Mouse (Mus musculus): Measurements from ENCODE around the gene Gm13277. TPM values are rescaled to one million over a fixed set of nuclear protein-coding genes. Genes with fewer than 3 reads are reported as not detected.
"Not testable (repeated sequence)": the region's sequence is repeated elsewhere in the genome, so short reads cannot be mapped to it uniquely, and the experiment has no call there.

The Gm13277 gene
- total RNA-seq (2017), result not detected in 2 replicates

DNA sequence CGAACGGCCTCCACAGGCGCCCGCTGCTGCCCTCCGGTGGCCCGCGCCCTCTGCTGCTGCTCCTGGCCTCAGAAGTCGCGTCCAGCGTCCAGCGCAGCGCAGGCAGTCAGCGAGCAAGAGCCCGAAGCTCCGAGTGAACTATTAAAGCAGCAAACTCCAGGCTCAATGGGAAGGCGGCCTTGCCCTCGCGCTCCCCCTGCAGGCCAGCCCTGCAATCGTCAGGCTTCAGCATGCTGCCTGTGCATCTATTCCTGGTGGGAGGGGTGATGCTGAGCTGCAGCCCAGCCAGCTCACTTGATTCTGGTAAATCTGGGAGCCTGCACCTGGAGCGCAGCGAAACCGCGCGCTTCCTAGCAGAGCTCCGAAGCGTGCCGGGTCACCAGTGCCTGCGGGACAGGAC, at the start of gene Gm13277:
Gene Gm13277 (plus strand): TSS at position 231 of the 400 bp plus-strand sequence.
- not testable (repeated sequence) for ATAC-seq (ENCODE audit: extremely low read depth, insufficient number of reproducible peaks, low FRiP score, poor library complexity, severe bottlenecking)

GRCm38 (mm10) chr4:88739036-88739435, 49.4 kb upstream of the Gm13277 start:
- 0 out of 2 replicates have a peak, but pooled peaks have one; percentile 39 for ATAC-seq (ENCODE audit: extremely low read depth, insufficient number of reproducible peaks, low FRiP score, poor library complexity, severe bottlenecking)

GRCm38 (mm10) chr4:88741426-88741825, 47.0 kb upstream of the Gm13277 start:
- ATAC-seq (ENCODE audit: extremely low read depth, insufficient number of reproducible peaks, low FRiP score, poor library complexity, severe bottlenecking), result no peak

DNA sequence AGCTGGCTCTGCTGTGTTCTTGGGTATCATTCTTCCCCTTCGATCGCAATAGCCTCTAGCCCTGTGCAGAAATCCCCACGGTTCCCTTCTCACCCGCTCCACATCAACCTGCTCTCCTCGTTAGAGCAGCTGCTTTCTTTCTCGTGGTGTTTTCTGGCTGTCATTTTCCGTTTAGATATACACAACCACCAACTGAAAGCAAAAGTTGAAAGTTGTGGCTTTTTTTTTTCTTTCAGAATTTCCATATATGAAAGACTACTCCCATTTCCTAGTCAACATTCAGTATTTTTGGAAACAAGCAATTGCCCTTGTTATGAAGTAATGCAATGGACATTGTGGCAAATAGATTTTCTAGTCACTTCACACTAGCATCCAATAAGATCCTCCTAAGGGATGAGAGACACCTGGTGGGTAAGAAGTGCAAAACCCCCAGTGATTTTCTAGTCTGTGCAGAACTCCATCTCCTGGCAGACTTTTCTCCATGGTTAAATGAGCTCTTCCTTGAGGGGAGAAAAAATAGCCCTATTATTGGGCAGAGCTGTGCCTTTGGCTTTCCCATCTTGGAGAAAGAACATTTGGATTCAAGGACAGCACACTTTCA, 45.6 kb upstream of the Gm13277 start:
- no peak for ATAC-seq (ENCODE audit: extremely low read depth, insufficient number of reproducible peaks, low FRiP score, poor library complexity, severe bottlenecking)

DNA sequence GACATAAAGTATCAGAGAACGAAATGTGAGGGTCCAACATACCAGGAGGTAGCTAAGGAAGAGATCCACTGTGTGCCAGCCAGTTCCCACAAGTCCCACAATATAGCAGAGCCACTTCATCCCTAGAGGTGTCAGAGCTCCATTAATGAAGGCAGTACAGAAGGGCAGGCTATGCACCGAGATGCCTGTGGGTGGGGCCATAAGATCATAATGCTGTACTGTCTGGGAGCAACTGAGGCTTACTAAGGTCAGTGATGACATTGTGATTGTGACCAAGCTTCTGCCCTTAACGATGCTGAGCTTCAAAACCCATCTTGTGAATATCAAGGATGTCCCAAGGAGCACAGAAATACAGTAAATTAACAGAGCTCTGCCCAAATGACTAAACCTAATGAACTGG, 44.2 kb upstream of the Gm13277 start:
- no peak for ATAC-seq (ENCODE audit: extremely low read depth, insufficient number of reproducible peaks, low FRiP score, poor library complexity, severe bottlenecking)

- ATAC-seq (ENCODE audit: extremely low read depth, insufficient number of reproducible peaks, low FRiP score, poor library complexity, severe bottlenecking), result no peak
Measured at GRCm38 (mm10) chr4:88749926-88750325, 38.5 kb upstream of the Gm13277 start.

DNA sequence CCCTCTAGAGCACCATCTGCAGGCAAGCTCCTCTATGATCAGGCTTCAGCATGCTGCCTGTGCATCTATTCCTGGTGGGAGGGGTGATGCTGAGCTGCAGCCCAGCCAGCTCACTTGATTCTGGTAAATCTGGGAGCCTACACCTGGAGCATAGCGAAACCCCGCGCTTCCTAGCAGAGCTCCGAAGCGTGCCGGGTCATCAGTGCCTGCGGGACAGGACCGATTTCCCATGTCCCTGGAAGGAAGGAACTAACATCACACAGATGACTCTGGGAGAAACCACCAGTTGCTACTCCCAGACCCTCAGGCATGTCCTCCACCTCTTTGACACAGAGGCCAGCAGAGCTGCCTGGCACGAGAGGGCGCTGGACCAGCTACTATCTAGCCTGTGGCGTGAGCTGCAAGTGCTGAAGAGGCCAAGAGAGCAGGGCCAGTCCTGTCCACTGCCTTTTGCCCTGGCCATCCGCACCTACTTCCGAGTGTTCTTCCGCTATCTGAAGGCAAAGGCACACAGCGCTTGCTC, 33.6 kb upstream of the Gm13277 start, which contains the start of gene Gm13271:
Gene Gm13271 (plus strand): TSS at position 51 of the 523 bp plus-strand sequence.
- ATAC-seq (ENCODE audit: extremely low read depth, insufficient number of reproducible peaks, low FRiP score, poor library complexity, severe bottlenecking), result not testable (repeated sequence)

DNA sequence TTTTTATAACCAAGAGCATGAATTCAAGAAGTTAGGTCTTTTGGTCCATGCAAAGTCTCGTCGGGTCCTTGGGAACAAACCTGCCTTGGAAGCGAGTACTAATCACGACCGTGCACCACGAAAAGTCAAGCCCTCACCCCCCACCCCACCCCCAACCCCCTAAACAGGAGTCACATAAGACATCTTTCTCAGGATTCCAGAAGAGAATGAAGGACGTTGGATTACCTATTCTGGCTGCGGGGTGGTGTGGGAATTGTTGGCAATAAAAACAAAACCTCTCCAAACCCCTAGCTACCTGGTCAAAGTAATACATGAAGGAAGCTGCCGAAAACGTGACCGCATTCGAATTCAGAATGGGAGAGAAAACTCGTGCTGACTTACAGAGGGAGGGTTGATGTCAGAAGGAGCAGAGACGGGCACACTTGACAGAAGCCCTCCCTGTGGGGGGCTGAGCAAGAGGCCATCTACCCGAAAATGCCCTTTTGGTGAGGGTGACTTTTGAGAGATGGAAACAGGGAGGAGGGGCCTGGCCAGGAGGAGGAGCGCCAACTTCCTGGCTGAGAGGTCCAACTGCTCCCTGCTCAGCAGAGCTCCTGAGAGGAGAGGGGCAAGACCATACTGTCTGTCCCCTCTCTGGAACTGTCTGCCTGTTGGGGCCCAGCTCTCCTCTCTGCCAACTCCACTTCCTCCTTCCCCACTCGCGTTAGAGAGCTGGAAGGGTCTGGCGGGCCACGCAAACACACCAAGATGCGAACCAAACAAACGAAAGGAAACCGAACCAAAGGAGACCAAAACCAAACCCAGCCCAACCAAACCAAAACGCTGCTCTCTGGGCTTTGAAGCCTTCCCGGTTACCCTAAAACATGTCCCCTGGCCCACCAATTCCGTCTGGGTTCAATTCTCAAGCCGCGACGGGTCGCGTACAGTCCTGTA, 31.6 kb upstream of the Gm13277 start:
- ATAC-seq (ENCODE audit: extremely low read depth, insufficient number of reproducible peaks, low FRiP score, poor library complexity, severe bottlenecking), result not testable (repeated sequence)

GRCm38 (mm10) chr4:88757628-88758031, 30.8 kb upstream of the Gm13277 start:
- peak; percentile 100 for ATAC-seq (ENCODE audit: extremely low read depth, insufficient number of reproducible peaks, low FRiP score, poor library complexity, severe bottlenecking)

DNA sequence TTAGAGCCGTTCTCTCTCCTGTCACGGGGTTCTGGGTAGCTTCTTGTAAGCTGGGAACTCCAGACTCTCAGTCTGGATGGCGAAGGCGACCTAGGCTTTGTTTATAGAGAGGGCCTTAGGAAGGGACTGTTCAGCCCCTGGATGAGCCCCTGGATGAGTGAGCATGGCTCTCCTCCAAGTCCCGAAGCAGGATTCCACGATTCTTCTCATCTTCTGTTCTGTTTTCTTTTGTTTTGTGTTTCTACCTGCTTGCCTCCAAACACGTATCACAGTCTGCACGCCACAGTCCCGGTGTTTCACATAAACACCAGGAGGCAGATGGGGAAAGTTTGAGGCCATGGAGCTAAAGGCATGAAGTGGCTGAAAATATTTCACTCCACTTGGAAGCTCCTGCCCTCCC, 29.7 kb upstream of the Gm13277 start:
- ATAC-seq (ENCODE audit: extremely low read depth, insufficient number of reproducible peaks, low FRiP score, poor library complexity, severe bottlenecking), result not testable (repeated sequence)

- not testable (repeated sequence) for ATAC-seq (ENCODE audit: extremely low read depth, insufficient number of reproducible peaks, low FRiP score, poor library complexity, severe bottlenecking)
Measured at GRCm38 (mm10) chr4:88759610-88760268, 28.7 kb upstream of the Gm13277 start, which contains the start of gene Gm13283. Gene Gm13283 (plus strand): TSS chr4:88760119.

DNA sequence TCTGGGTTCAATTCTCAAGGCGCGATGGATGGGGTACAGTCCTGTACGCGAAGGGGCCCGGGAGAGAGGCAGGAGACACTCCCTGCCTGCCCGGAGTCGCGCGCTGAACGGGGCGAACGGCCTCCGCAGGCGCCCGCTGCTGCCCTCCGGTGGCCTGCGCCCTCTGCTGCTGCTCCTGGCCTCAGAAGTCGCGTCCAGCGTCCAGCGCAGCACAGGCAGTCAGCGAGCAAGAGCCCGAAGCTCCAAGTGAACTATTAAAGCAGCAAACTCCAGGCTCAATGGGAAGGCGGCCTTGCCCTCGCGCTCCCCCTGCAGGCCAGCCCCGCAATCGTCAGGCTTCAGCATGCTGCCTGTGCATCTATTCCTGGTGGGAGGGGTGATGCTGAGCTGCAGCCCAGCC, 28.0 kb upstream of the Gm13277 start:
- not testable (repeated sequence) for ATAC-seq (ENCODE audit: extremely low read depth, insufficient number of reproducible peaks, low FRiP score, poor library complexity, severe bottlenecking)

- not testable (repeated sequence) for ATAC-seq (ENCODE audit: extremely low read depth, insufficient number of reproducible peaks, low FRiP score, poor library complexity, severe bottlenecking)
Measured at GRCm38 (mm10) chr4:88761776-88762175, 26.7 kb upstream of the Gm13277 start.

- not testable (repeated sequence) for ATAC-seq (ENCODE audit: extremely low read depth, insufficient number of reproducible peaks, low FRiP score, poor library complexity, severe bottlenecking)
Measured at GRCm38 (mm10) chr4:88762341-88762740, 26.1 kb upstream of the Gm13277 start.

DNA sequence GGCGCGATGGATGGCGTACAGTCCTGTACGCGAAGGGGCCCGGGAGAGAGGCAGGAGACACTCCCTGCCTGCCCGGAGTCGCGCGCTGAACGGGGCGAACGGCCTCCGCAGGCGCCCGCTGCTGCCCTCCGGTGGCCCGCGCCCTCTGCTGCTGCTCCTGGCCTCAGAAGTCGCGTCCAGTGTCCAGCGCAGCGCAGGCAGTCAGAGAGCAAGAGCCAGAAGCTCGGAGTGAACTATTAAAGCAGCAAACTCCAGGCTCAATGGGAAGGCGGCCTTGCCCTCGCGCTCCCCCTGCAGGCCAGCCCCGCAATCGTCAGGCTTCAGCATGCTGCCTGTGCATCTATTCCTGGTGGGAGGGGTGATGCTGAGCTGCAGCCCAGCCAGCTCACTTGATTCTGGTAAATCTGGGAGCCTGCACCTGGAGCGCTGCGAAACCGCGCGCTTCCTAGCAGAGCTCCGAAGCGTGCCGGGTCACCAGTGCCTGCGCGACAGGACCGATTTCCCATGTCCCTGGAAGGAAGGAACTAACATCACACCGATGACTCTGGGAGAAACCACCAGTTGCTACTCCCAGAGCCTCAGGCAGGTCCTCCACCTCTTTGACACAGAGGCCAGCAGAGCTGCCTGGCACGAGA, 24.9 kb upstream of the Gm13277 start:
- peak; percentile 85 for ATAC-seq (ENCODE audit: extremely low read depth, insufficient number of reproducible peaks, low FRiP score, poor library complexity, severe bottlenecking)

DNA sequence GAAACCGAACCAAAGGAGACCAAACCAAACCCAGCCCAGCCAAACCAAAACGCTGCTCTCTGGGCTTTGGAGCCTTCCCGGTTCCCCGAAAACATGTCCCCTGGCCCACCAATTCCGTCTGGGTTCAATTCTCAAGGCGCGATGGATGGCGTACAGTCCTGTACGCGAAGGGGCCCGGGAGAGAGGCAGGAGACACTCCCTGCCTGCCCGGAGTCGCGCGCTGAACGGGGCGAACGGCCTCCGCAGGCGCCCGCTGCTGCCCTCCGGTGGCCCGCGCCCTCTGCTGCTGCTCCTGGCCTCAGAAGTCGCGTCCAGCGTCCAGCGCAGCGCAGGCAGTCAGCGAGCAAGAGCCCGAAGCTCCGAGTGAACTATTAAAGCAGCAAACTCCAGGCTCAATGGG, 14.9 kb upstream of the Gm13277 start, which contains the start of gene Gm13290:
Gene Gm13290 (plus strand): TSS at position 301 of the 400 bp plus-strand sequence.
- ATAC-seq (ENCODE audit: extremely low read depth, insufficient number of reproducible peaks, low FRiP score, poor library complexity, severe bottlenecking), result not testable (repeated sequence)

DNA sequence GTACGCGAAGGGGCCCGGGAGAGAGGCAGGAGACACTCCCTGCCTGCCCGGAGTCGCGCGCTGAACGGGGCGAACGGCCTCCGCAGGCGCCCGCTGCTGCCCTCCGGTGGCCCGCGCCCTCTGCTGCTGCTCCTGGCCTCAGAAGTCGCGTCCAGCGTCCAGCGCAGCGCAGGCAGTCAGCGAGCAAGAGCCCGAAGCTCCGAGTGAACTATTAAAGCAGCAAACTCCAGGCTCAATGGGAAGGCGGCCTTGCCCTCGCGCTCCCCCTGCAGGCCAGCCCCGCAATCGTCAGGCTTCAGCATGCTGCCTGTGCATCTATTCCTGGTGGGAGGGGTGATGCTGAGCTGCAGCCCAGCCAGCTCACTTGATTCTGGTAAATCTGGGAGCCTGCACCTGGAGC, 11.8 kb upstream of the Gm13277 start, which contains the start of gene Gm13289:
Gene Gm13289 (plus strand): TSS at position 301 of the 400 bp plus-strand sequence.
- not testable (repeated sequence) for ATAC-seq (ENCODE audit: extremely low read depth, insufficient number of reproducible peaks, low FRiP score, poor library complexity, severe bottlenecking)

- not testable (repeated sequence) for ATAC-seq (ENCODE audit: extremely low read depth, insufficient number of reproducible peaks, low FRiP score, poor library complexity, severe bottlenecking)
Measured at GRCm38 (mm10) chr4:88779550-88779949, 8.9 kb upstream of the Gm13277 start, which contains the start of gene Gm13272. Gene Gm13272 (plus strand): TSS chr4:88779850.

Data from neutrophil, adult 5-6 weeks (primary cell).